Mouse (Mus musculus) c-Kit-positive CD71-negative TER-119-negative erythroid progenitor cells, embryonic 14.5 days (primary cell): ENCODE measurements around the gene Aspscr1.

Experiments used
- DNase-seq: peaks from one replicate; pipeline ENCODE4 v3.0.0-alpha.2; 2013; ENCODE audit warnings: low read depth

Aspscr1 gene

GRCm38 (mm10) chr11:120672687-120673593, at the start of gene Aspscr1:
Gene Aspscr1, plus strand, starts transcription at chr11:120672973.
- DNase-seq = peak; percentile 92

- DNase-seq = no peak
Observed at GRCm38 (mm10) chr11:120623961-120624679, 48.7 kb upstream of the Aspscr1 start.

DNA sequence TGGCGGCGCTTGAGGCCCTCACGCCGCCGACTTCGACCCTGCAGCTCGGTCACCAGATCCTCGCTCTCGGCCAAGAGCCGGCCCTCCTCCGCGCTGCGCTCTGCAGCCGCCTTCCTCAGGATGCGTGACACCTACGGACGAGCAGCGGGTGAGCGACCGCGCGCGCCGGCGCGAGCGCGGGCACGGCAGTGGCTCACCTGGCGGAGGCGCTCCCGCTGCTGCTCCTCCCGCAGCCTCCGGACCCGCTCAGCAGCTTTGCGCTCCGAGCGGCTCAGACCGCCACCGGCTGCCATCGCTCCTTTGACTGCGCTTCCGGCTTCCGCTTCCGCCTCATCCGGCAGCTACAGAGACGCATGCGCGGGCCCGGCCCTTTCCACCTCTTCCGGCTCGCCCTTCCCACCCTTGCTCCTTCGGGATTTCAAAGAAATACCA, 48.1 kb upstream of the Aspscr1 start:
- no peak for DNase-seq

GRCm38 (mm10) chr11:120625152-120625775, 47.5 kb upstream of the Aspscr1 start, which contains the start of gene Sirt7:
Gene Sirt7, minus strand, starts transcription at chr11:120625240.
- no peak for DNase-seq

DNA sequence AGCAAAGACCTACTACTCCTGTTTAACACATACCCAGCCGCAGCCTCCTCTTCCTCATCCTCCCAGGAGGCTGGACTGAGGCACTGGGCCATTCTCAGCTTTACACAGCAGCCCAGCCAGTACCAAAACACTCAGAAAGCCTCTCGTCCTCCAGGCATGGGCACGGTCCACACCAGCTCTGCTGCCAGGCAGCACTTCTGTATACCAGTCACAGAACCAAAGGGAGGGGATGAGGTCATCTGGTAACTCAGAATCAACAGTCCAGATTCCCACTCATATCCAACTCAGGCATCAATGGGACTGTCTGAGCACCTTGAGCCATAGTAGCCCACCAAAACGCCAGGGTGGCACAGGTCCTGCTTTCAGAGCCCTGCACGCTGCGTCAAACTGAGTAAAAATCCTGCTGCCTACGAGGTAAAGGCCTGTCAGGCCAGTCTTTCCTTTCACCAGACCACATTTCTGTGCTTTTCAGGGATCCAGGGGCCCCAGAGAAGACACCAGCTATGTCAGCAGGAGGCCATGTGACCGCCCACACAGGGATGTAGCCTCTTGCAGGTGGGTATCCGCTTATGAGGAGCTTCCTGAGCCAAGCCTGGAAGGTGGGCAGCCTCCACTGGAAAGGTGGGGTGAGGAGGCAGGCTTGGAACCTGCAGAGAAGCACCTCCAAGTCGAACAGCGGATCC, 45.8 kb upstream of the Aspscr1 start:
- DNase-seq = no peak

DNA sequence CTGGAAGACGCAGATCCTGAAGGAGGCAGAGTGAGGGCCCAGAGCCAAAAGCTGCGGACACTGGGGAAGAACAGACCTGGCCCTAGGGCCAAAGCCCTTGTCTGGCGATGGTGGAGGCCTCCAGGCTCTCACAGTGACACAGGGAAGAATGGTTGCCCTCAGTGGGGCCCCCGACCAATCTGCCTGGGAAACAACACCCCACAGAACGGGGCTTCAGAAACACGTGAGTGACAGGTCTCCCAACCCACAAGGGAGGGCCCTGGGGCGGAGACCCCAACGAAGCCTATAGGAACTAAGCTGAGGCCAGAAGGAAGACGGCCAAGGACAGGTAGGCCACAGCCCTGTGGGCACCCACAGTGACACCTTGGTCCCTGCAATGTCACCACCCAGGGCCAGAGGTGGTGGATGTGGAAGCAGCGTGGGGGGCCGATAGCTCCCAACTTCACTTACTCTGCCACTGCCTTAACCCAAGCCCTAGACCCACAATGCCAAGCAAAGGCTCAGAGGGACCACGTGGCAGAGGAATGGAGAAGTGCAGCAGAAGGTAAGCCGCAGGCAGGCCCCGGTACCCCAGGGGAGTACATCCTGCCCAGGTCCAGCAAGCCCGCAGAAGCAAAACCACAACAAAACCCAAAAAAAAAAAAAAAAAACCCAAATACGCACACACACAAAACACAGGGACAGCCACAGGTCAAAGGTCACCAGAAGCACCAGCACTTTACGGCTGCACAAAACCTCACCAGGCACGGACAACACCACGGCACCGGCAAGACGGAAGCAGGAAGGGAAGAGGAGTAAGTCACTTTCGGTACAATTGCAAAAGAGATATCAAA, 45.1 kb upstream of the Aspscr1 start:
- no peak for DNase-seq

DNA sequence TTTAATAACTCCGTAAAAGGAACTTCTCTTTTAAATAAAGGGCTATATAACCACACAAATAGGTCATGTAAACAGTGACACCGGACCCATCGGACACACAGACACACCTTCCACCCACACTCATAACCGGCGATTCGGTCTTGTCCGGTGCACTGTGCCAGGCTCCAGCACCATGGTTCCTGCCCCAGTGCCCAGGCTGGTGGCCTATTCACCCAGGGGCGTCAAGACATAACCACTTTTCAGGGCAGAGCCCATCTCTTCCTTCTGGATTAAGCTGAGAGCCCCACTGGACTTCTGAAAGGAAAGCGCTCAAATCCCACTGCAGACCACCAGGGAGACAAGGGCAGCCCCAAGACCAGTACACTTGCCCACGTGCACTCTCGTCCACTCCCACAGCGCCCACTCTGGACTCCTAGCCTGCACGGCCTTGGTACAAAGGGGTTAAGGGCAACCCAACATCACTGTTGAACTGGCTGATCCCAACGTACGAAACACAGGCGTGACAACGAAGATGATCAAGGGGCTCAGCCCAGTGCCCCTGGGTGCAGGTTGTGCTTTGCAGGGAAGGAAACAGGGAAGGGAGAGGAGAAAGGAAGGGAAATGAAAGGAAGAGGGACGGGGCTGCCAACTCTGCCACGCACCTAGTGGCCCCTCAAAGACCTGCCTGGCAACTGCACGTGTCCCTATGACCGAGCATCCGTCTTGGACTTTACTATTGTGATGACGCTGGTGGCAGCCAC, 44.0 kb upstream of the Aspscr1 start:
- no peak for DNase-seq

GRCm38 (mm10) chr11:120629341-120629730, 43.4 kb upstream of the Aspscr1 start:
- DNase-seq = no peak

GRCm38 (mm10) chr11:120629911-120630310, 42.9 kb upstream of the Aspscr1 start:
- no peak for DNase-seq

DNA sequence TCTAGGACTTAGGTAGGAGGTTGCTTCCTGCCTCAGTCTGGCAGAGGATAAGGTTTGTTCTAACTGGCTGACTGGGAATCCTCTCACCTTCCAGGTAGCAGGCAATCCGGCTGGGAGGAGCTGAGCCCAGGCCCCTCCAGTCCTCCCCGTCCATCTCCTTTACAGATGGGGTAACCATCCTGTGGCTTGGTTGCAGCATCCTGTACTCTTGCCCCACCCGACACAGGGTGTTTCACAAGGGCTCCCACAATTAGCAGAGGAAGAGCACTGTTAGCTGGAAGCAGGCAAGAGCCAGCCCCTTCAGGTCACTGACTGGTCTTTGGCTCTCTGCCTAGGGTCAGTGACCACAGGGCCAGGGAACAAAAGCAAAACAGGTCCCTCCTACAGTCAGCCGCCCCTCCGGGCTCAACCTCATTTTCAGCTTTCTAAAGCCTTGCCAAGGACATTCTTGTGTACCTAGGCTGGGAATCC, 42.3 kb upstream of the Aspscr1 start:
- DNase-seq = no peak

GRCm38 (mm10) chr11:120630881-120631725, 41.7 kb upstream of the Aspscr1 start:
- no peak for DNase-seq

- DNase-seq = no peak
Observed at GRCm38 (mm10) chr11:120631726-120632448, 40.9 kb upstream of the Aspscr1 start.

DNA sequence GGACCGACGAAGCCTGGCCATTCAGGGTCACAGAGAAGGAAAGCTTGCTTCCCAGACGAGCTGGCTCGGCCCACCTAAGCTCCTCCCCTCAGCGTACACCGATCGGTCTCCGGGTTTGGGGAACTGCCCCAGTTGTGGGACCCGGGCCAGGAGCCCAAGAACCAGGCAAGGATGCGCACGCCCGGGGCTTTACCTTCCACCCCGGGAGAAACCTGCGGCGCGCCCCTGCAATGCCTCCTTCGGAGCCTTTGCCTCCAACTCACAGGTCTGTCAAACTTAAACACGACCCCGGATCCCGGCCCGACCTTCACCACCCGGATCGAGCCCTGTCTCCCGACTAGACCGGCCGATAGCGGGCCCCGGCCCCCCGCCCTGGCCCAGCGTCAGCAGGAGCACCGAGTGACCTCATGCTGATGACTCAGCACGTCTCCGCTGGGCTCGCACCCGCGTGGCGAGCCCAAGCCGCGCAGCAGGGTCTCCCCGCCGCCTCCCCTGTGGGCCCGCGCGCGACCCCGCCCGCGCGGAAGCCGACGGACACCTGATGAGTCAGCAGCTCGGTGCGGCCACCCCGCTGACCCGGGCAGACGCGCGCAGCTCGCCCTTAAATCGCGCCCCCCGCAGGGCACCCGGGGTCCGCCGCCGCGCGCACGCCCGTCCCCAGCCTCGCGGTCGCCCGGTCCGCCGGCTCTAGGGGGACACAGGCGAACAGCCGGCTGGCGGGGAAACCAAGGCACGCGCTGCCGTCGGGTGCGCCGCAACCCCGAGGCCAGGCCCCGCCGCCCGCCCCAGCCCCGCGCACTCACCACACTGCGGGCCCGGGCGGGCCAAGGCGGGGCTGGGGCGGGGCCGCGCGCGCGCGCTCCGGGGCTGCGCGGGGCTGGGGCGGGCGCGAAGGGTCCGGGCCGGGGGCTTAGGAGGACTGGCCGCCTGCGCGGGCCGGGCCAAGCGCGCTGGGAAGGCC, 39.9 kb upstream of the Aspscr1 start:
- no peak for DNase-seq

- DNase-seq = peak; percentile 89
Observed at GRCm38 (mm10) chr11:120633520-120634343, 39.0 kb upstream of the Aspscr1 start, which contains the start of gene Mafg. Gene Mafg, minus strand, starts transcription at chr11:120633600.

- no peak for DNase-seq
Observed at GRCm38 (mm10) chr11:120634810-120635209, 38.0 kb upstream of the Aspscr1 start.

DNA sequence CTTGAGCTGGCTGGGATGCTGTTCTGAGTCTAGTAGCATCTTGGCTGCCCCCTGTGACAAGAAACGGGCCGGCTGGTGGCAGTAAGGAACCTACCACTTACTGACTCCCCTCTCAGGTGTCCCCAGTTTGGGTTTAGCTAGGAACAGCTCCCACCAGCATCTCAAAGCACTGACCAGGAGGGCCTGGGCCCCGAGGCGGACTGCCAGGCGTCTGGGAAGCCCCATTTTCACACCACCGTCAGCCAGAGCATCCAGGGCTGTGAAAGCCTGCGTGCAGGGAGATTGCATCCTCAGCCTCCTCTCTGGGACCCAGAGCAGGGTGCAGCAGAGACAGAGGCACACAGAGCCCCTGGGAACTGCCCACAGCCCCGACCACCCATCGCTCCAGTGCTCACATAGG, 31.5 kb upstream of the Aspscr1 start:
- no peak for DNase-seq
